Mouse (Mus musculus) heart, embryonic 11.5 days (tissue): ENCODE measurements around the gene Slc35f1. TPM values are rescaled to one million over a fixed set of nuclear protein-coding genes. Genes with fewer than 3 reads are reported as not detected.

ENCODE experiments used
- ATAC-seq: fragments of 200-750 bp; cut with Nextera tagmentation; replicated peaks from 2 replicates; pipeline ENCODE4 v1.8.0; 2017; ENCODE audit warnings: moderate library complexity; ENCODE audit not compliant: insufficient number of reproducible peaks, low FRiP score, low TSS enrichment
- H3K27ac ChIP-seq: fragments of 300-500 bp; sonication (generic); 2 replicates; pipeline ENCODE4 v1.5.1; 2014; ENCODE audit warnings: mild to moderate bottlenecking, low read depth, low read length
- H3K27me3 ChIP-seq: fragments of 300-500 bp; sonication (generic); 2 replicates; pipeline ENCODE4 v1.6.1; 2014; ENCODE audit warnings: mild to moderate bottlenecking, low read length, mixed read lengths; ENCODE audit not compliant: control insufficient read depth, insufficient read depth
- H3K36me3 ChIP-seq: fragments of 300-500 bp; sonication (generic); 2 replicates; pipeline ENCODE4 v1.6.1; 2014; ENCODE audit warnings: mild to moderate bottlenecking, low read length, moderate library complexity, mixed read lengths; ENCODE audit not compliant: control insufficient read depth, insufficient read depth
- H3K4me1 ChIP-seq: fragments of 300-500 bp; sonication (generic); 2 replicates; pipeline ENCODE4 v1.6.1; 2014; ENCODE audit warnings: low read length; ENCODE audit not compliant: control insufficient read depth, insufficient read depth
- H3K4me2 ChIP-seq: fragments of 300-500 bp; sonication (generic); 2 replicates; pipeline ENCODE4 v1.6.1; 2014; ENCODE audit warnings: mild to moderate bottlenecking, moderate library complexity
- H3K4me3 ChIP-seq: fragments of 300-500 bp; sonication (generic); 2 replicates; pipeline ENCODE4 v1.5.1; 2014; ENCODE audit warnings: low read depth, low read length
- H3K9ac ChIP-seq: fragments of 300-500 bp; sonication (generic); 2 replicates; pipeline ENCODE4 v1.6.1; 2014; ENCODE audit warnings: mild to moderate bottlenecking, low read depth, low read length, moderate library complexity
- H3K9me3 ChIP-seq: fragments of 300-500 bp; sonication (generic); replicated peaks from 2 replicates; pipeline ENCODE4 v1.6.1; 2016; ENCODE audit warnings: low read length; ENCODE audit not compliant: control insufficient read depth
- WGBS: fragments of 180-500 bp; shearing (Covaris S2); extraction: QIAGEN DNeasy Blood & Tissue Kit; methylation state at CpG from one replicate; pipeline ENCODE4 v1.1.7; 2014; ENCODE audit not compliant: insufficient replicate concordance; 5-methylcytosine and 5-hydroxymethylcytosine counted together
- polyA plus RNA-seq: library from polyadenylated mRNA; unstranded; fragments of >200 nt; fragmentation: Nextera tagmentation; extraction: Ambion mirVana; gene quantifications from 2 replicates; pipeline ENCODE4 v1.2.1, GENCODE M21; 2014

Gene Slc35f1
- polyA plus RNA-seq, 1 experiment from 2014 or later = 1.2 TPM

DNA sequence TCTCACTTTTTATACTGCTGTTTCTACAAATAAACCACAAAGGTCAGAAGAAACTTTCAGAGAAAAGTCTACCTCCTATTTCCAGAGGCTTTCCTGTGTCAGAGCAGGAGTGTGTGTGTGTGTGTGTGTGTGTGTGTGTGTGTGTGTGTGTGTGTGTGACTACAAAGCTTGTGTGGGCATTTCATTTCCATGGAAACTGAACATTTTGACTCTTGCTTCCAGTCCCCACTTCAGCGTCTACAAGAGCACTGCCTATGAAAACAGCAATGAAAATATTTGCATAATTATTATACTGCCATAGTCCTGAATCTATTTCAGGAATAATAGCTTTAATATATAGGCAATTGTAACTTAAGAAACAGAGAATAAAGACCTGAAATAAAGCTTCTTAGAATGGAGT, 241.8 kb downstream of the Slc35f1 start:
- Histone ChIP-seq H3K4me3 (no peak overlapping the region), H3K4me2 (no peak overlapping the region), H3K36me3 (no peaks in the 10 kb centered on the region), H3K9ac (no peak overlapping the region), H3K4me1 (no peaks in the 10 kb centered on the region), H3K9me3 (no peaks in the 10 kb centered on the region), H3K27ac (no peak overlapping the region), H3K27me3 (no peaks in the 10 kb centered on the region)
- no peak for ATAC-seq
- WGBS = 67% methylated on average over 1 of the region's 1 CpGs

DNA sequence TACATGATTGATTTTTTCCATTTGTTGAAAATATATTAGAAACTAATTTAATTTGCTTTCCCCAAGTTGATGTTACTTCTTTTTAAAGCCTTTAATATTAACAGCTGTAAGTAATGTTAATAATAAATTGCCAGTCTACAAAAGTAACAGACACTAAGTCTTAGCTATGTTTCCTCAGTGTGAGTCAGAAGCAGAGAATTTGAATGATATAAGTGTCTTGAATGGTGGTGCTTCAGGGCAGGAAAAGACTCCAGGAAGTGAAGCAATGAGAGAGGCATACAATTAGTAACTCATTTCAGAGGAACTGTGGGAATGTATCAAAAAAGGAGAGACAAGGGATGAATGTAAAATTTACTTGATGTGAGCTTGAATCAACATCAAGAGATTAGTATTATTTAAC, 244.3 kb downstream of the Slc35f1 start:
- Histone ChIP-seq H3K27me3 (no peaks in the 10 kb centered on the region), H3K4me1 (no peaks in the 10 kb centered on the region), H3K27ac (no peak overlapping the region), H3K36me3 (no peaks in the 10 kb centered on the region), H3K9me3 (no peaks in the 10 kb centered on the region), H3K4me2 (no peak overlapping the region), H3K9ac (no peak overlapping the region), H3K4me3 (no peak overlapping the region)
- ATAC-seq = no peak

DNA sequence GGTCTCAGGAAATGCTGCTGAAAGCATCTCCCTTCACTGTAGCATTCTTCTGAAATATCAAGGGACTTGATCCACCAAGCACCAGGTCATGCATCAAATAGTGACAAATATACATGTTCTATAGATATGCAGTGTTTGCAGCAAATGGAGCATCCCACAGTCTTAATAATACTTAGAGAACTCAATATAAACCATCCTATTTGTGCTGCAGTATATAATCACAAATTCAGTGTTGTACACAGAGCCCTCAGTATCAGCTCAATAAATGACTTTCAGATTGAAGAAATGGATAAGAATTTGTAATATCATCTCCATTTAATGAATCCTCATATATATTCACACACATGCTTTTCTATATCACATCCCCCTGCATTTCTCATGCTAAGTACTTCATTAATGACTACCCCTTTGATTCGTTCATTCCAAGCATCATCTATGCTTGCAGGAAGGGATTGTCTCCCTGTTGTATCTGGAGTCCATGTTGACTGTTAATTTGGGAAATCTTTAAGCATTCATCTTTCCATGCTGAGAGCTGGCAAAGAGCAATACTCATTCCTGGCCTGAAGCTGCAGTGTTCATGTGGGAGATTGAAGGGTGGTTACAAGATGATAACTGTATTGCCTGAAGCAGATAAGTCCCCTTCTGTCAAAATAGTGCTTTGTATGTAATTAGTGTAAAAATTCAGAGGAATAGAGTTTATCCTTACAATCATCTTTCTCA, 249.9 kb downstream of the Slc35f1 start:
- Histone ChIP-seq H3K36me3 (no peaks in the 10 kb centered on the region), H3K27me3 (no peaks in the 10 kb centered on the region), H3K4me1 (no peaks in the 10 kb centered on the region), H3K4me2 (no peak overlapping the region), H3K4me3 (no peak overlapping the region), H3K9me3 (no peaks in the 10 kb centered on the region), H3K9ac (no peak overlapping the region), H3K27ac (no peak overlapping the region)
- WGBS = 72% methylated on average over 1 of the region's 1 CpGs
- no peak for ATAC-seq

DNA sequence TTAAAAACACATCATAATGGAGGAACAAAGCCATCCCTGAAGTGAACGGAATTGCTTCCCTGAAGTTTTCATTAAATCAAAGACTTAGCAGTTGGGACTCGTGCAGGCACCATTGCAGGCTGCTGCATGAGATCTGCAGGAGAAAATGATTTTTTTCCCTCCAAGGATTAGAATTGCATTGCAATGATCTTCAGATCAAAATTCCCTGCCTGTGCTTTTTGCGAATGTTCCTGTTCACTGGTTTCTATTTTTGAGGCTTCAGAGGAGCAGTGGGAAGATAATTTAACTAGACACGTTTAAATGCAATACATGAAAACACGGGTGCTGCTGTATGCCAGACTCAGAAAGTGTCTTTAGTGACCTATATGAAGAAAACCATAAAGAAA, 250.5 kb downstream of the Slc35f1 start:
- Histone ChIP-seq H3K4me2 (no peak overlapping the region), H3K36me3 (no peaks in the 10 kb centered on the region), H3K4me3 (no peak overlapping the region), H3K27me3 (no peaks in the 10 kb centered on the region), H3K9ac (no peak overlapping the region), H3K9me3 (no peaks in the 10 kb centered on the region), H3K4me1 (no peaks in the 10 kb centered on the region), H3K27ac (no peak overlapping the region)
- ATAC-seq = no peak
- 74% methylated on average over 5 of the region's 5 CpGs for WGBS

DNA sequence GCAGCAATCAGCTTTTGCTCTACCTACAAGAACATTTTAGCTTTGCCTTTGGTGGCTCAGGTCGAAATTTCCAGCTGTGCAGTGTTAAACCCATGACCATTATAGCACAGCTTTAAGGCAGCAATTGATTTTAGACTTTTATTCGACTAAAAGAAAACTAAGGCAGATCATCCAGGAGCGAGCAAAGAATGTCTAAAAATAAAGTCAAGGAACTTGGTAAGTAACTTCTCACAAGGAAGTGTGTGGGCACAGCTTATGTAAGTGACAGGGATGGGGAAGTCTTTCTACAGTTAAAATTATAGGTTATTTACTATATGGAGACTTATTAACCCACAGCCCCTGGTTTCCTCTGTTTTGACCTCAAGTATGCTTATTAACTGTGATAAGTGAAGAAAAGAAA, 262.2 kb downstream of the Slc35f1 start:
- H3K4me3 ChIP-seq = no peak overlapping the region
- ATAC-seq = no peak
- H3K27me3 ChIP-seq = no peaks in the 10 kb centered on the region
- H3K36me3 ChIP-seq = no peaks in the 10 kb centered on the region
- H3K4me2 ChIP-seq = no peak overlapping the region
- H3K9me3 ChIP-seq = no peaks in the 10 kb centered on the region
- H3K9ac ChIP-seq = no peak overlapping the region
- WGBS = 76% methylated on average over 3 of the region's 3 CpGs
- H3K27ac ChIP-seq = no peak overlapping the region
- no peaks in the 10 kb centered on the region for H3K4me1 ChIP-seq

DNA sequence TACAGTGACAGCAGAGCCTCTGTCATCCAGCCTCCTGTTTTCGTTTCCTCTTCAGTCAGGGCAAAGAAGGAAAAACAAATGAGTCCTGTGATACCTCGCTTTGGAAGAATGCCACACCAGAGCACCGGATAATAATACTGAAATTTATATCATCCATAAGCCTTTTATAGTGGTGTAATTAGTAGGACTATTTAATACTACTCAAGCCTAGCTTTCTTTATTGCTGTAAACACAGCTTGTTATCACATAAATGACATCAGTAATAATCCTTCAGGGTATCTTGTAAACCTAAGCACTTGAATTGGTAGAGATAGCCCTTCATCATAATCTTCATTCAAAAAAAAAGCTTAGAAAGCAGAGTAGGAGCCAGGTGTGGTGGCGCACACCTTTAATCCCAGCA, 266.4 kb downstream of the Slc35f1 start:
- Histone ChIP-seq H3K9ac (no peak overlapping the region), H3K4me1 (no peaks in the 10 kb centered on the region), H3K36me3 (no peaks in the 10 kb centered on the region), H3K4me2 (no peak overlapping the region), H3K9me3 (no peaks in the 10 kb centered on the region), H3K27me3 (no peaks in the 10 kb centered on the region), H3K4me3 (no peak overlapping the region), H3K27ac (no peak overlapping the region)
- no peak for ATAC-seq
- WGBS = 67% methylated on average over 4 of the region's 4 CpGs

DNA sequence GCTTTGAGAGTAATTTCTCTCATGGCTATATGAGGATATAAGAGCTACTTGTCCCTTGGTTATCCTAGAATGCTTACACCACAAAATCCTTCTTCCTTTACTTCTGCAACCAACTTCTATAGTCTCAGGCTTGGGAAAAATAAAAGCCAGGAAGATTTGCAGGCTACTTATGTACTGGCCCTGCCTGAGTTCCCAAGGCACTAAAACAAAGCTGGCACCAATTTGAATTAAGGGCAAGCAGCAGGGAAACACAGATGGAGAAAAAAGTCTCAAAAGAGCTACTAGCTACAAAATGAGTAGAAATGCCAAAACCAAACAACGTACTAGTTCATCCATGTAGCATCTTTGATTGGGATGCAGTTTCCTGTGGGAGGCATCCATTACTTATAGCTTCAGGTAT, 288.9 kb downstream of the Slc35f1 start:
- ATAC-seq = no peak
- Histone ChIP-seq H3K36me3 (no peaks in the 10 kb centered on the region), H3K27me3 (no peaks in the 10 kb centered on the region), H3K9ac (no peak overlapping the region), H3K4me2 (no peak overlapping the region), H3K27ac (no peak overlapping the region), H3K9me3 (no peaks in the 10 kb centered on the region), H3K4me1 (peaks cover 3% of the 10 kb centered on the region; the same call in 1 of the 2 replicates), H3K4me3 (no peak overlapping the region)
- WGBS = 75% methylated on average over 1 of the region's 1 CpGs

DNA sequence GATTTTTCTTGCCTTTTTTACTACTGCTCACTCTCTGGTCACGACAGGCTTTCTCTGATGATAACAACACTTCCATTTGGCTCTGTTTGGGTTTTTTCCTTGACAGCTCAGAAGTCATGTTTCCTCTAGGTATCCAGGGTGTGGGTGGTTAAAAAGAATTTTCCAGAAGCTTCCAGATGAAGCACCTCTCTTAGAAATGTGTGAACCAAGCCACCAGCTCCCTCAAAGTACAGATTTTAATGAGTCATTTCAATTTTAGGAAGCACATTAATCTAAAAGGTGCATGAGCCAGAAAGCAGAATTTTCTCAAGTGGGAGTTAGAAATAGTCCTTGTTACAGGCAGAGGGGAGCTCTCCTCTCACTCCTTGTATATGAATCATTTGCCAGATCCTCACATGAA, 292.5 kb downstream of the Slc35f1 start:
- no peaks in the 10 kb centered on the region for H3K36me3 ChIP-seq
- H3K4me2 ChIP-seq = no peak overlapping the region
- H3K27me3 ChIP-seq = no peaks in the 10 kb centered on the region
- H3K4me1 ChIP-seq = peaks cover 3% of the 10 kb centered on the region; the same call in 1 of the 2 replicates
- WGBS = 18% methylated on average over 1 of the region's 1 CpGs
- no peak overlapping the region for H3K27ac ChIP-seq
- no peak overlapping the region for H3K9ac ChIP-seq
- ATAC-seq = no peak
- H3K9me3 ChIP-seq = no peaks in the 10 kb centered on the region
- no peak overlapping the region for H3K4me3 ChIP-seq

DNA sequence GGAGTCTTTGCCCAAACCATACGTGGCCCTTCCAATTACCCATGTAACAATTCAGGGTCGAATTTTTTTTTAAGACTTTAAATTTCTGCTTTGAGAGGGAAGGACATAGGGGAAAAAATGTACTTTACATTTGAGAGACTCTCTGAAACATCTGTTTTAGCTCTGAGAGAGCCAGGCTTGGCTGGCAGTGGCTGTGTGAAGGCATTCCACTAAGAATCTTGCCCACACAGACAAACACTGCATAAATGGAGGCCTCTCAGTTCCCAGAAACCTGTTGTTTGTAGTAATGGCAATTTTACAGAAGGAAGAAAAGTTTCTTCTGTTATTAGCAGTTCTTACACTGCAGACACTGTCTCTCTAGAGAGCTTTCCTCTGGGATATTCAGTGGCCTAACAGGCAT, 301.9 kb downstream of the Slc35f1 start:
- 60% methylated on average over 2 of the region's 2 CpGs for WGBS
- H3K4me3 ChIP-seq = no peak overlapping the region
- no peak for ATAC-seq

More for the DNA sequence above, 301.9 kb downstream of the Slc35f1 start:
- H3K9me3 ChIP-seq = no peaks in the 10 kb centered on the region
- H3K36me3 ChIP-seq = no peaks in the 10 kb centered on the region
- H3K4me2 ChIP-seq = no peak overlapping the region
- H3K9ac ChIP-seq = no peak overlapping the region
- no peaks in the 10 kb centered on the region for H3K4me1 ChIP-seq
- H3K27ac ChIP-seq = no peak overlapping the region
- no peaks in the 10 kb centered on the region for H3K27me3 ChIP-seq
